In genomic region chr1:12409738-12410523, GRCm38 (mm10) we compare ENCODE assay signal across 14 mouse cellular contexts.
A peak's percentile ranks its signal among the peaks of the same experiment; 100 is the strongest.
DNase-seq lines count a peak whose midpoint lies in the region; ATAC-seq lines count a peak whose summit lies in the region.
"Had no signal": no experiment of that assay in that cellular context is flagged by ENCODE, and none has a peak within 500 bp of the region (broad histone marks: within the 10 kb centered on the region; RNA-seq: fewer than 3 reads in every experiment).

No protein-coding gene starts in this region.

- DNase-seq in hindbrain, embryonic 11.5 days (ENCODE audit: low spot score): no peak
- no peak for DNase-seq in hindbrain, embryonic 10.5 days (ENCODE audit: low spot score)
- peak; percentile 88 for DNase-seq in Muller cell, postnatal 12 days (ENCODE audit: inconsistent ontology term)
- DNase-seq in forebrain, embryonic 14.5 days (ENCODE audit: low spot score): peak; percentile 90
- peak; percentile 20 for DNase-seq in midbrain, embryonic 14.5 days
- no peak for DNase-seq in heart, postnatal 14 days
- no peak for DNase-seq in frontal cortex, postnatal 10 days (ENCODE audit: low spot score in 2 of 2)
- no peak for DNase-seq in embryo, embryonic 10.5 days (ENCODE audit: low spot score)
- DNase-seq: adrenal gland, adult 8-10 months; thymus, adult 2 months had no signal

- no peaks in the 10 kb centered on the region for H3K9me3 ChIP-seq in hindbrain, embryonic 11.5 days (ENCODE audit: control insufficient read depth, low read length)
- no peaks in the 10 kb centered on the region for H3K9me3 ChIP-seq in hindbrain, embryonic 10.5 days
- H3K9me3 ChIP-seq in forebrain, embryonic 14.5 days (replicated peaks; ENCODE audit: control insufficient read depth, low read length): no peaks in the 10 kb centered on the region
- H3K9me3 ChIP-seq in midbrain, embryonic 14.5 days (ENCODE audit: control insufficient read depth, low read length): no peaks in the 10 kb centered on the region
- H3K9me3 ChIP-seq: heart, embryonic 15.5 days; intestine, embryonic 15.5 days; lung, embryonic 15.5 days had no signal

- intact Hi-C loops in heart, postnatal 14 days (cut with DNase I): loop anchor here (5.0 kb wide), 2 partner anchors 352 to 427 kb away; no protein-coding TSS in a partner anchor

- ATAC-seq in hindbrain, embryonic 11.5 days (ENCODE audit: low FRiP score): peak; percentile 60; the same call in 1 of the 2 replicates
- peak; percentile 96 for ATAC-seq in forebrain, embryonic 14.5 days
- ATAC-seq in midbrain, embryonic 14.5 days (ENCODE audit: low FRiP score, low TSS enrichment): 0 out of 2 replicates have a peak, but pooled peaks have one; percentile 54
- ATAC-seq: intestine, embryonic 15.5 days had no signal

- no peak overlapping the region for H3K9ac ChIP-seq in hindbrain, embryonic 11.5 days (ENCODE audit: low read depth, low read length)
- H3K9ac ChIP-seq in forebrain, embryonic 14.5 days (ENCODE audit: low read length): no peak overlapping the region
- no peak overlapping the region for H3K9ac ChIP-seq in midbrain, embryonic 14.5 days (replicated peaks; ENCODE audit: low read length)
- H3K9ac ChIP-seq: heart, embryonic 15.5 days; intestine, embryonic 15.5 days; lung, embryonic 15.5 days had no signal

- WGBS in hindbrain, embryonic 11.5 days: 71% methylated on average over 6 of the region's 6 CpGs
- WGBS in hindbrain, embryonic 10.5 days: 82% methylated on average over 6 of the region's 6 CpGs
- 9% methylated on average over 6 of the region's 6 CpGs for WGBS in forebrain, embryonic 14.5 days
- 69% methylated on average over 6 of the region's 6 CpGs for WGBS in midbrain, embryonic 14.5 days

- H3K4me2 ChIP-seq in hindbrain, embryonic 11.5 days (replicated peaks; ENCODE audit: low read depth, low read length): no peak overlapping the region
- H3K4me2 ChIP-seq in forebrain, embryonic 14.5 days (ENCODE audit: low read length): no peak overlapping the region
- H3K4me2 ChIP-seq in midbrain, embryonic 14.5 days (ENCODE audit: low read length): no peak overlapping the region
- H3K4me2 ChIP-seq: heart, embryonic 15.5 days; intestine, embryonic 15.5 days; lung, embryonic 15.5 days had no signal

- no peaks in the 10 kb centered on the region for H3K4me1 ChIP-seq in hindbrain, embryonic 11.5 days (replicated peaks; ENCODE audit: control insufficient read depth, insufficient read depth, low read length)
- no peaks in the 10 kb centered on the region for H3K4me1 ChIP-seq in hindbrain, embryonic 10.5 days (replicated peaks)
- 0 out of 2 replicates have a peak, but pooled peaks cover 2% of the 10 kb centered on the region for H3K4me1 ChIP-seq in forebrain, embryonic 14.5 days (ENCODE audit: control insufficient read depth, insufficient read depth, low read length)
- H3K4me1 ChIP-seq in midbrain, embryonic 14.5 days (ENCODE audit: control insufficient read depth, insufficient read depth, low read length): no peaks in the 10 kb centered on the region
- H3K4me1 ChIP-seq: intestine, embryonic 15.5 days had no signal

- H3K36me3 ChIP-seq in hindbrain, embryonic 11.5 days (ENCODE audit: control insufficient read depth, insufficient read depth, low read length): no peaks in the 10 kb centered on the region
- H3K36me3 ChIP-seq in hindbrain, embryonic 10.5 days: no peaks in the 10 kb centered on the region
- no peaks in the 10 kb centered on the region for H3K36me3 ChIP-seq in forebrain, embryonic 14.5 days (ENCODE audit: control insufficient read depth, insufficient read depth, low read length)
- H3K36me3 ChIP-seq in midbrain, embryonic 14.5 days (ENCODE audit: control insufficient read depth, insufficient read depth, low read length): no peaks in the 10 kb centered on the region
- H3K36me3 ChIP-seq: heart, embryonic 15.5 days; intestine, embryonic 15.5 days; lung, embryonic 15.5 days had no signal

- H3K27ac ChIP-seq in hindbrain, embryonic 11.5 days (ENCODE audit: low read depth, low read length): no peak overlapping the region
- no peak overlapping the region for H3K27ac ChIP-seq in hindbrain, embryonic 10.5 days
- no peak overlapping the region for H3K27ac ChIP-seq in forebrain, embryonic 14.5 days (ENCODE audit: low read depth, low read length)
- H3K27ac ChIP-seq in midbrain, embryonic 14.5 days (replicated peaks; ENCODE audit: low read depth, low read length): no peak overlapping the region
- H3K27ac ChIP-seq: heart, embryonic 15.5 days; intestine, embryonic 15.5 days; left cerebral cortex, adult 2 months; lung, embryonic 15.5 days had no signal

- no peaks in the 10 kb centered on the region for H3K27me3 ChIP-seq in hindbrain, embryonic 11.5 days (ENCODE audit: control insufficient read depth, insufficient read depth, low read length)
- H3K27me3 ChIP-seq in hindbrain, embryonic 10.5 days (ENCODE audit: insufficient read depth, poor library complexity, severe bottlenecking): no peaks in the 10 kb centered on the region
- peaks cover 19% of the 10 kb centered on the region; the same call in 1 of the 2 replicates for H3K27me3 ChIP-seq in forebrain, embryonic 14.5 days (replicated peaks; ENCODE audit: control insufficient read depth, insufficient read depth, low read length)
- no peaks in the 10 kb centered on the region for H3K27me3 ChIP-seq in midbrain, embryonic 14.5 days (ENCODE audit: control insufficient read depth, insufficient read depth, low read length)
- H3K27me3 ChIP-seq: heart, embryonic 15.5 days; intestine, embryonic 15.5 days; lung, embryonic 15.5 days had no signal

- no peak overlapping the region for H3K4me3 ChIP-seq in hindbrain, embryonic 11.5 days (ENCODE audit: low read depth, low read length)
- H3K4me3 ChIP-seq in hindbrain, embryonic 10.5 days: no peak overlapping the region
- H3K4me3 ChIP-seq in forebrain, embryonic 14.5 days (ENCODE audit: low read depth, low read length): no peak overlapping the region
- H3K4me3 ChIP-seq in midbrain, embryonic 14.5 days (replicated peaks; ENCODE audit: low read depth, low read length): no peak overlapping the region
- H3K4me3 ChIP-seq: heart, embryonic 15.5 days; intestine, embryonic 15.5 days; left cerebral cortex, adult 2 months; lung, embryonic 15.5 days had no signal

Comparison
In these comparisons a context has a peak if more than half of its experiments do, and no peak if none do; other contexts are left out.
1. DNase-seq: peak in Muller cell, postnatal 12 days (single experiment), forebrain, embryonic 14.5 days (single experiment) and midbrain, embryonic 14.5 days (single experiment); none in hindbrain, embryonic 11.5 days (single experiment), hindbrain, embryonic 10.5 days (single experiment), heart, postnatal 14 days (0 of 2), frontal cortex, postnatal 10 days (0 of 2) and embryo, embryonic 10.5 days (single experiment).
2. Peak in every context shown above with its lines, with median percentiles within 50 percentile points of each other: ATAC-seq.